Mouse (Mus musculus) kidney, embryonic 16.5 days (tissue): ENCODE measurements at regions not wholly inside any gene's neighbourhood (a gene's known extent, or its start where the extent isn't known, plus 50 kb on each side); places are given as distances from the start of the nearest gene placed in this dataset.

ENCODE experiments used
- ATAC-seq: fragments of 200-750 bp; cut with Nextera tagmentation; 2 replicates; pipeline ENCODE4 v1.8.0; 2017; ENCODE audit warnings: moderate TSS enrichment; ENCODE audit not compliant: low FRiP score, low TSS enrichment
- H3K27ac ChIP-seq: fragments of 300-500 bp; sonication (generic); 2 replicates; pipeline ENCODE4 v1.5.1; 2014; ENCODE audit warnings: low read length
- H3K27me3 ChIP-seq: fragments of 300-500 bp; sonication (generic); 2 replicates; pipeline ENCODE4 v1.6.1; 2014; ENCODE audit warnings: low read length, control low read depth, mixed read lengths; ENCODE audit not compliant: insufficient read depth
- H3K36me3 ChIP-seq: fragments of 300-500 bp; sonication (generic); 2 replicates; pipeline ENCODE4 v1.6.1; 2014; ENCODE audit warnings: low read length, control low read depth, mixed read lengths; ENCODE audit not compliant: insufficient read depth
- H3K4me1 ChIP-seq: fragments of 300-500 bp; sonication (generic); 2 replicates; pipeline ENCODE4 v1.6.1; 2014; ENCODE audit warnings: low read length, control low read depth, mixed read lengths; ENCODE audit not compliant: insufficient read depth
- H3K4me2 ChIP-seq: fragments of 300-500 bp; sonication (generic); replicated peaks from 2 replicates; pipeline ENCODE4 v1.6.1; 2014; ENCODE audit warnings: low read depth, low read length
- H3K4me3 ChIP-seq: fragments of 300-500 bp; sonication (generic); 2 replicates; pipeline ENCODE4 v1.5.1; 2014; ENCODE audit warnings: mild to moderate bottlenecking, low read length
- H3K9ac ChIP-seq: fragments of 300-500 bp; sonication (generic); replicated peaks from 2 replicates; pipeline ENCODE4 v1.6.1; 2014; ENCODE audit warnings: low read length
- H3K9me3 ChIP-seq: fragments of 300-500 bp; sonication (generic); 2 replicates; pipeline ENCODE4 v1.6.1; 2016; ENCODE audit warnings: low read length, control low read depth
- WGBS: fragments of 180-500 bp; shearing (Covaris S2); extraction: QIAGEN DNeasy Blood & Tissue Kit; methylation state at CpG from one replicate; pipeline ENCODE4 v1.1.7; 2014; 5-methylcytosine and 5-hydroxymethylcytosine counted together

- Histone ChIP-seq H3K27me3 (no peaks in the 10 kb centered on the region), H3K9me3 (no peaks in the 10 kb centered on the region), H3K4me1 (no peaks in the 10 kb centered on the region), H3K27ac (no peak overlapping the region), H3K36me3 (no peaks in the 10 kb centered on the region), H3K4me3 (no peak overlapping the region), H3K9ac (no peak overlapping the region), H3K4me2 (no peak overlapping the region)
- no peak for ATAC-seq
- WGBS, result 41% methylated on average over 7 of the region's 7 CpGs
Observed at GRCm38 (mm10) chr5:126079281-126079838, 547.8 kb downstream of the Tmem132b start.

- H3K9me3 ChIP-seq, result peaks cover 7% of the 10 kb centered on the region; the same call in 1 of the 2 replicates
- H3K4me2 ChIP-seq, result no peak overlapping the region
- no peak overlapping the region for H3K9ac ChIP-seq
- H3K27me3 ChIP-seq, result no peaks in the 10 kb centered on the region
- no peak for ATAC-seq
- H3K27ac ChIP-seq, result no peak overlapping the region
- 72% methylated on average over 4 of the region's 4 CpGs for WGBS
- no peaks in the 10 kb centered on the region for H3K4me1 ChIP-seq
- H3K4me3 ChIP-seq, result no peak overlapping the region
- H3K36me3 ChIP-seq, result no peaks in the 10 kb centered on the region
Observed at GRCm38 (mm10) chr5:126088251-126088914, 556.8 kb downstream of the Tmem132b start.

- Histone ChIP-seq H3K27ac (no peak overlapping the region), H3K4me2 (no peak overlapping the region), H3K9me3 (no peaks in the 10 kb centered on the region), H3K36me3 (no peaks in the 10 kb centered on the region), H3K4me3 (no peak overlapping the region), H3K4me1 (no peaks in the 10 kb centered on the region), H3K27me3 (no peaks in the 10 kb centered on the region), H3K9ac (no peak overlapping the region)
- WGBS, result 88% methylated on average over 5 of the region's 5 CpGs
- ATAC-seq, result no peak
Observed at GRCm38 (mm10) chr5:126093196-126093595, 561.6 kb downstream of the Tmem132b start.

GRCm38 (mm10) chr5:126096616-126097261 lies 565.2 kb downstream of the Tmem132b start:
- Histone ChIP-seq H3K4me1 (no peaks in the 10 kb centered on the region), H3K9me3 (no peaks in the 10 kb centered on the region), H3K36me3 (no peaks in the 10 kb centered on the region), H3K4me2 (no peak overlapping the region), H3K9ac (no peak overlapping the region), H3K4me3 (no peak overlapping the region), H3K27ac (no peak overlapping the region), H3K27me3 (no peaks in the 10 kb centered on the region)
- no peak for ATAC-seq
- WGBS, result 80% methylated on average over 6 of the region's 6 CpGs

GRCm38 (mm10) chr5:126097262-126097628 lies 565.7 kb downstream of the Tmem132b start:
- Histone ChIP-seq H3K4me1 (no peaks in the 10 kb centered on the region), H3K4me2 (no peak overlapping the region), H3K27ac (no peak overlapping the region), H3K9me3 (no peaks in the 10 kb centered on the region), H3K36me3 (no peaks in the 10 kb centered on the region), H3K4me3 (no peak overlapping the region), H3K27me3 (no peaks in the 10 kb centered on the region), H3K9ac (no peak overlapping the region)
- ATAC-seq, result no peak

GRCm38 (mm10) chr5:126098433-126098832 lies 566.9 kb downstream of the Tmem132b start:
- 75% methylated on average over 7 of the region's 7 CpGs for WGBS
- Histone ChIP-seq H3K27ac (no peak overlapping the region), H3K27me3 (no peaks in the 10 kb centered on the region), H3K9ac (no peak overlapping the region), H3K4me2 (no peak overlapping the region), H3K4me3 (no peak overlapping the region), H3K36me3 (no peaks in the 10 kb centered on the region), H3K4me1 (no peaks in the 10 kb centered on the region), H3K9me3 (no peaks in the 10 kb centered on the region)
- no peak for ATAC-seq

GRCm38 (mm10) chr5:126099931-126100330 lies 568.4 kb downstream of the Tmem132b start:
- no peak overlapping the region for H3K4me2 ChIP-seq
- WGBS, result 82% methylated on average over 8 of the region's 8 CpGs

GRCm38 (mm10) chr5:126104464-126104863 lies 572.9 kb downstream of the Tmem132b start:
- no peaks in the 10 kb centered on the region for H3K4me1 ChIP-seq
- ATAC-seq, result no peak
- H3K4me2 ChIP-seq, result no peak overlapping the region
- no peak overlapping the region for H3K4me3 ChIP-seq
- H3K9me3 ChIP-seq, result no peaks in the 10 kb centered on the region
- no peaks in the 10 kb centered on the region for H3K27me3 ChIP-seq
- no peak overlapping the region for H3K27ac ChIP-seq
- 76% methylated on average over 5 of the region's 5 CpGs for WGBS
- H3K9ac ChIP-seq, result no peak overlapping the region
- no peaks in the 10 kb centered on the region for H3K36me3 ChIP-seq

More at GRCm38 (mm10) chr5:126099931-126100330, 568.4 kb downstream of the Tmem132b start:
- no peaks in the 10 kb centered on the region for H3K9me3 ChIP-seq
- H3K9ac ChIP-seq, result no peak overlapping the region
- no peaks in the 10 kb centered on the region for H3K4me1 ChIP-seq
- no peak overlapping the region for H3K27ac ChIP-seq
- H3K36me3 ChIP-seq, result no peaks in the 10 kb centered on the region
- no peak for ATAC-seq
- no peak overlapping the region for H3K4me3 ChIP-seq
- H3K27me3 ChIP-seq, result no peaks in the 10 kb centered on the region

- no peak for ATAC-seq
Observed at GRCm38 (mm10) chr5:126104883-126105282, 573.3 kb downstream of the Tmem132b start.

GRCm38 (mm10) chr5:126105446-126105845 lies 573.9 kb downstream of the Tmem132b start:
- Histone ChIP-seq H3K36me3 (no peaks in the 10 kb centered on the region), H3K9me3 (no peaks in the 10 kb centered on the region), H3K4me3 (no peak overlapping the region), H3K4me1 (no peaks in the 10 kb centered on the region), H3K4me2 (no peak overlapping the region), H3K27me3 (no peaks in the 10 kb centered on the region), H3K9ac (no peak overlapping the region), H3K27ac (no peak overlapping the region)
- WGBS, result 85% methylated on average over 1 of the region's 1 CpGs
- no peak for ATAC-seq

More at GRCm38 (mm10) chr5:126104883-126105282, 573.3 kb downstream of the Tmem132b start:
- H3K4me2 ChIP-seq, result no peak overlapping the region
- no peaks in the 10 kb centered on the region for H3K4me1 ChIP-seq
- no peaks in the 10 kb centered on the region for H3K9me3 ChIP-seq
- H3K27me3 ChIP-seq, result no peaks in the 10 kb centered on the region
- 50% methylated on average over 1 of the region's 1 CpGs for WGBS
- no peaks in the 10 kb centered on the region for H3K36me3 ChIP-seq
- H3K9ac ChIP-seq, result no peak overlapping the region
- H3K27ac ChIP-seq, result no peak overlapping the region
- no peak overlapping the region for H3K4me3 ChIP-seq
